Mouse (Mus musculus) liver, postnatal 0 days (tissue): ENCODE results near the gene Ptpro.

Source experiments
- CTCF ChIP-seq: sonication (generic); IDR thresholded peaks from 2 replicates; pipeline ENCODE4 v1.5.1; 2016; ENCODE audit warnings: antibody characterized with exemption, low read depth
- EP300 ChIP-seq: IDR thresholded peaks from 2 replicates; pipeline ENCODE4 v1.6.1; 2016; ENCODE audit warnings: antibody characterized with exemption, low read depth, mild to moderate bottlenecking

DNA sequence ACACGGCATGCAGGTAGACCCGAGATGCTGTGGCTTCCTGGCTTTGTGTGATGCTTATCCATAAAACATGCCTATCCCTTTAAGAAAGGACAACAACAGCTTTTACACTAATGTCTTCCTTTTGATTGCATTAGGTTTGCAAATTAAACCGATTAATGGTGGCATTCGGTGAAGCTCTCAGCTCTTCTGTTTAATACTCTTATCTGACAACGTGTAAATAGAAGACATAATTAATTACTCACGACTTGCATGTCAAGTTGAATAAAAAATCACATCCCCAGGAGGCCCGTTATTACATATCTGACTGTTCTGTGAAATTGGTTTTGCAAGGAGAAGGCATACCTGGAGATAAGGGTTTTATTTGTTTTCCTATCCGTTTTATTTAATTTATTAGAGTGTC lies 15.9 kb downstream of the Ptpro start:
- TF ChIP-seq CTCF (no peak), EP300 (no peak)
